Mouse (Mus musculus): ENCODE data around the gene Slc6a19. TPM values are rescaled to one million over a fixed set of nuclear protein-coding genes. Genes with fewer than 3 reads are reported as not detected.
"Not testable (repeated sequence)": the region's sequence is repeated elsewhere in the genome, so short reads cannot be mapped to it uniquely, and the experiment has no call there.

Gene Slc6a19
- polyA plus RNA-seq, 1 experiment from 2014 or later = not detected

- H3K27me3 ChIP-seq = no peaks in the 10 kb centered on the region
- H3K9me3 ChIP-seq = no peaks in the 10 kb centered on the region
- no peak overlapping the region for H3K4me2 ChIP-seq
- H3K36me3 ChIP-seq = no peaks in the 10 kb centered on the region
- no peaks in the 10 kb centered on the region for H3K4me1 ChIP-seq (replicated peaks)
- H3K9ac ChIP-seq (replicated peaks) = no peak overlapping the region
- H3K27ac ChIP-seq = no peak overlapping the region
- no peak for ATAC-seq (ENCODE audit: insufficient number of reproducible peaks, insufficient read depth, low FRiP score, low TSS enrichment, low read depth)
- 78% methylated on average over 3 of the region's 3 CpGs for WGBS
- H3K4me3 ChIP-seq (replicated peaks) = no peak overlapping the region
Observed at GRCm38 (mm10) chr13:73712228-73712627, 7.6 kb upstream of the Slc6a19 start.

- ATAC-seq (ENCODE audit: insufficient number of reproducible peaks, insufficient read depth, low FRiP score, low TSS enrichment, low read depth) = no peak
Observed at GRCm38 (mm10) chr13:73711803-73712202, 7.1 kb upstream of the Slc6a19 start.

GRCm38 (mm10) chr13:73711221-73711620 is 6.6 kb upstream of the Slc6a19 start:
- H3K4me3 ChIP-seq (replicated peaks) = no peak overlapping the region
- H3K27me3 ChIP-seq = no peaks in the 10 kb centered on the region
- no peak for ATAC-seq (ENCODE audit: insufficient number of reproducible peaks, insufficient read depth, low FRiP score, low TSS enrichment, low read depth)
- no peaks in the 10 kb centered on the region for H3K4me1 ChIP-seq (replicated peaks)
- H3K36me3 ChIP-seq = no peaks in the 10 kb centered on the region
- no peak overlapping the region for H3K27ac ChIP-seq
- H3K4me2 ChIP-seq = no peak overlapping the region
- H3K9me3 ChIP-seq = no peaks in the 10 kb centered on the region
- no peak overlapping the region for H3K9ac ChIP-seq (replicated peaks)
- WGBS = 93% methylated on average over 5 of the region's 5 CpGs

More at GRCm38 (mm10) chr13:73711803-73712202, 7.1 kb upstream of the Slc6a19 start:
- H3K36me3 ChIP-seq = no peaks in the 10 kb centered on the region
- no peak overlapping the region for H3K9ac ChIP-seq (replicated peaks)
- no peaks in the 10 kb centered on the region for H3K4me1 ChIP-seq (replicated peaks)
- 84% methylated on average over 5 of the region's 5 CpGs for WGBS
- H3K27me3 ChIP-seq = no peaks in the 10 kb centered on the region
- H3K27ac ChIP-seq = no peak overlapping the region
- H3K4me2 ChIP-seq = no peak overlapping the region
- no peak overlapping the region for H3K4me3 ChIP-seq (replicated peaks)
- no peaks in the 10 kb centered on the region for H3K9me3 ChIP-seq

GRCm38 (mm10) chr13:73709491-73709890 is 4.8 kb upstream of the Slc6a19 start:
- Histone ChIP-seq H3K36me3 (no peaks in the 10 kb centered on the region), H3K4me3 (replicated peaks) (no peak overlapping the region), H3K27me3 (no peaks in the 10 kb centered on the region), H3K4me1 (replicated peaks) (no peaks in the 10 kb centered on the region), H3K4me2 (no peak overlapping the region), H3K9me3 (no peaks in the 10 kb centered on the region), H3K27ac (no peak overlapping the region), H3K9ac (replicated peaks) (no peak overlapping the region)
- no peak for ATAC-seq (ENCODE audit: insufficient number of reproducible peaks, insufficient read depth, low FRiP score, low TSS enrichment, low read depth)
- 52% methylated on average over 6 of the region's 6 CpGs for WGBS

- H3K27ac ChIP-seq; H3K4me3 ChIP-seq (replicated peaks); H3K4me2 ChIP-seq; H3K4me1 ChIP-seq (replicated peaks); H3K27me3 ChIP-seq; H3K9ac ChIP-seq (replicated peaks); H3K9me3 ChIP-seq; H3K36me3 ChIP-seq; ATAC-seq (ENCODE audit: insufficient number of reproducible peaks, insufficient read depth, low FRiP score, low TSS enrichment, low read depth): not testable (repeated sequence)
- WGBS = 85% methylated on average over 4 of the region's 4 CpGs
Observed at GRCm38 (mm10) chr13:73703486-73703885, 1.2 kb downstream of the Slc6a19 start.

- no peaks in the 10 kb centered on the region for H3K4me1 ChIP-seq (replicated peaks)
- no peak overlapping the region for H3K4me2 ChIP-seq
- H3K9ac ChIP-seq (replicated peaks) = no peak overlapping the region
- no peaks in the 10 kb centered on the region for H3K9me3 ChIP-seq
- WGBS = 89% methylated on average over 4 of the region's 4 CpGs
- no peak for ATAC-seq (ENCODE audit: insufficient number of reproducible peaks, insufficient read depth, low FRiP score, low TSS enrichment, low read depth)
- H3K27me3 ChIP-seq = no peaks in the 10 kb centered on the region
- H3K27ac ChIP-seq = no peak overlapping the region
- no peaks in the 10 kb centered on the region for H3K36me3 ChIP-seq
- no peak overlapping the region for H3K4me3 ChIP-seq (replicated peaks)
Observed at GRCm38 (mm10) chr13:73702776-73703175, 1.9 kb downstream of the Slc6a19 start.

GRCm38 (mm10) chr13:73701161-73701883 is 3.3 kb downstream of the Slc6a19 start:
- no peak for ATAC-seq (ENCODE audit: insufficient number of reproducible peaks, insufficient read depth, low FRiP score, low TSS enrichment, low read depth)
- Histone ChIP-seq H3K27ac (no peak overlapping the region), H3K9me3 (no peaks in the 10 kb centered on the region), H3K4me2 (no peak overlapping the region), H3K36me3 (no peaks in the 10 kb centered on the region), H3K27me3 (no peaks in the 10 kb centered on the region; the same call in 1 of the 2 replicates), H3K4me1 (replicated peaks) (no peaks in the 10 kb centered on the region), H3K9ac (replicated peaks) (no peak overlapping the region), H3K4me3 (replicated peaks) (no peak overlapping the region)
- 81% methylated on average over 9 of the region's 9 CpGs for WGBS

GRCm38 (mm10) chr13:73700554-73700953 is 4.1 kb downstream of the Slc6a19 start:
- Histone ChIP-seq H3K4me1 (replicated peaks) (no peaks in the 10 kb centered on the region), H3K27ac (no peak overlapping the region), H3K27me3 (no peaks in the 10 kb centered on the region; the same call in 1 of the 2 replicates), H3K4me2 (no peak overlapping the region), H3K4me3 (replicated peaks) (no peak overlapping the region), H3K9ac (replicated peaks) (no peak overlapping the region), H3K9me3 (no peaks in the 10 kb centered on the region), H3K36me3 (no peaks in the 10 kb centered on the region)
- 89% methylated on average over 12 of the region's 12 CpGs for WGBS
- ATAC-seq (ENCODE audit: insufficient number of reproducible peaks, insufficient read depth, low FRiP score, low TSS enrichment, low read depth) = no peak

GRCm38 (mm10) chr13:73699714-73700113 is 5.0 kb downstream of the Slc6a19 start:
- Histone ChIP-seq H3K4me2 (no peak overlapping the region), H3K27ac (no peak overlapping the region), H3K36me3 (no peaks in the 10 kb centered on the region), H3K4me3 (replicated peaks) (no peak overlapping the region), H3K9me3 (no peaks in the 10 kb centered on the region), H3K27me3 (no peaks in the 10 kb centered on the region; the same call in 1 of the 2 replicates), H3K4me1 (replicated peaks) (no peaks in the 10 kb centered on the region), H3K9ac (replicated peaks) (no peak overlapping the region)
- ATAC-seq (ENCODE audit: insufficient number of reproducible peaks, insufficient read depth, low FRiP score, low TSS enrichment, low read depth) = no peak
- 90% methylated on average over 6 of the region's 6 CpGs for WGBS

- Histone ChIP-seq H3K9ac (replicated peaks) (no peak overlapping the region), H3K9me3 (no peaks in the 10 kb centered on the region), H3K4me3 (replicated peaks) (no peak overlapping the region), H3K4me1 (replicated peaks) (no peaks in the 10 kb centered on the region), H3K27me3 (no peaks in the 10 kb centered on the region; the same call in 1 of the 2 replicates), H3K36me3 (no peaks in the 10 kb centered on the region), H3K27ac (no peak overlapping the region), H3K4me2 (no peak overlapping the region)
- ATAC-seq (ENCODE audit: insufficient number of reproducible peaks, insufficient read depth, low FRiP score, low TSS enrichment, low read depth) = no peak
- 84% methylated on average over 3 of the region's 3 CpGs for WGBS
Observed at GRCm38 (mm10) chr13:73696529-73696928, 8.1 kb downstream of the Slc6a19 start.

GRCm38 (mm10) chr13:73694972-73695371 is 9.7 kb downstream of the Slc6a19 start:
- Histone ChIP-seq H3K9me3 (no peaks in the 10 kb centered on the region), H3K4me1 (replicated peaks) (no peaks in the 10 kb centered on the region), H3K36me3 (no peaks in the 10 kb centered on the region), H3K4me3 (replicated peaks) (no peak overlapping the region), H3K9ac (replicated peaks) (no peak overlapping the region), H3K27ac (no peak overlapping the region), H3K4me2 (no peak overlapping the region), H3K27me3 (no peaks in the 10 kb centered on the region; the same call in none of the 2 replicates)
- WGBS = 87% methylated on average over 1 of the region's 1 CpGs
- ATAC-seq (ENCODE audit: insufficient number of reproducible peaks, insufficient read depth, low FRiP score, low TSS enrichment, low read depth) = no peak

- Histone ChIP-seq H3K4me3 (replicated peaks) (no peak overlapping the region), H3K4me1 (replicated peaks) (no peaks in the 10 kb centered on the region), H3K9me3 (no peaks in the 10 kb centered on the region), H3K36me3 (no peaks in the 10 kb centered on the region), H3K4me2 (no peak overlapping the region), H3K27me3 (no peaks in the 10 kb centered on the region; the same call in none of the 2 replicates), H3K9ac (replicated peaks) (no peak overlapping the region), H3K27ac (no peak overlapping the region)
- ATAC-seq (ENCODE audit: insufficient number of reproducible peaks, insufficient read depth, low FRiP score, low TSS enrichment, low read depth) = no peak
- 67% methylated on average over 2 of the region's 2 CpGs for whole genome bisulfite sequencing
Observed at GRCm38 (mm10) chr13:73693333-73693732, 11.3 kb downstream of the Slc6a19 start.
